Mouse (Mus musculus) olfactory bulb, adult 2 months (tissue): ENCODE data around the gene Dpp4. TPM values are rescaled to one million over a fixed set of nuclear protein-coding genes. Genes with fewer than 3 reads are reported as not detected.

Experiments used
- H3K27ac ChIP-seq: fragments of 200-500 bp; 2 replicates; pipeline ENCODE4 v1.5.1; 2012; ENCODE audit warnings: low read depth, low read length; ENCODE audit not compliant: insufficient read depth
- H3K4me1 ChIP-seq: fragments of 200-500 bp; 2 replicates; pipeline ENCODE4 v1.6.1; 2012; ENCODE audit warnings: low read length; ENCODE audit not compliant: control insufficient read depth, insufficient read depth
- H3K4me3 ChIP-seq: fragments of 200-500 bp; 2 replicates; pipeline ENCODE4 v1.5.1; 2012; ENCODE audit warnings: mild to moderate bottlenecking, low read depth, low read length, moderate library complexity; ENCODE audit not compliant: insufficient read depth
- CTCF ChIP-seq: fragments of 200-500 bp; IDR thresholded peaks from 2 replicates; pipeline ENCODE4 v1.5.1; 2012; ENCODE audit warnings: low read depth, mild to moderate bottlenecking, low read length, moderate library complexity; ENCODE audit not compliant: insufficient read depth
- POLR2A ChIP-seq: fragments of 200-500 bp; IDR thresholded peaks from 2 replicates; pipeline ENCODE4 v1.6.1; 2012; ENCODE audit warnings: mild to moderate bottlenecking, low read depth, low read length, moderate library complexity; ENCODE audit not compliant: insufficient read depth
- WGBS: fragments of 180-500 bp; shearing (Covaris S2); methylation state at CpG from one replicate; pipeline ENCODE4 v1.1.7; 2018; 5-methylcytosine and 5-hydroxymethylcytosine counted together
- polyA plus RNA-seq: library from polyadenylated mRNA; stranded (reverse); fragments of >200 nt; gene quantifications from 2 replicates; pipeline ENCODE4 v1.2.4, GENCODE M21; 2012; ENCODE audit warnings: low replicate concordance; ENCODE audit not compliant: missing spikeins, insufficient read depth, insufficient read length

Dpp4 gene
- not detected in 2 replicates for polyA plus RNA-seq

- no peak within 1 kb of the TSS for H3K27ac ChIP-seq
- TF ChIP-seq POLR2A: no peak
- TF ChIP-seq CTCF: no peak
Measured at GRCm38 (mm10) chr2:62412081-62412821, at the start of gene Dpp4. TSS of gene Dpp4 (minus strand) at chr2:62412231.

GRCm38 (mm10) chr2:62460815-62461450 lies 48.9 kb upstream of the Dpp4 start:
- 76% methylated on average over 12 of the region's 12 CpGs for WGBS
- H3K27ac ChIP-seq: no peak overlapping the region
- TF ChIP-seq POLR2A (no peak), CTCF (no peak)

More at GRCm38 (mm10) chr2:62412081-62412821, at the start of gene Dpp4:
- Histone ChIP-seq H3K4me3 (peak within 1 kb of the TSS; percentile 29), H3K4me1 (peaks cover 8% of the 10 kb centered on the region)
- 56% methylated on average over 13 of the region's 13 CpGs for WGBS

GRCm38 (mm10) chr2:62460231-62460710 lies 48.2 kb upstream of the Dpp4 start:
- 30% methylated on average over 7 of the region's 7 CpGs for WGBS
- no peak overlapping the region for H3K27ac ChIP-seq
- H3K4me1 ChIP-seq: peaks cover 4% of the 10 kb centered on the region; the same call in 1 of the 2 replicates
- TF ChIP-seq CTCF: no peak
- TF ChIP-seq POLR2A: no peak
- no peak overlapping the region for H3K4me3 ChIP-seq

More at GRCm38 (mm10) chr2:62460815-62461450, 48.9 kb upstream of the Dpp4 start:
- Histone ChIP-seq H3K4me1 (peaks cover 4% of the 10 kb centered on the region; the same call in 1 of the 2 replicates), H3K4me3 (no peak overlapping the region)

- Histone ChIP-seq H3K4me1 (peaks cover 4% of the 10 kb centered on the region; the same call in 1 of the 2 replicates), H3K4me3 (no peak overlapping the region), H3K27ac (no peak overlapping the region)
- WGBS: 63% methylated on average over 18 of the region's 18 CpGs
- TF ChIP-seq CTCF: no peak
- no peak for TF ChIP-seq POLR2A
Measured at GRCm38 (mm10) chr2:62459241-62460174, 47.5 kb upstream of the Dpp4 start.

GRCm38 (mm10) chr2:62458070-62458469 lies 46.0 kb upstream of the Dpp4 start:
- Histone ChIP-seq H3K27ac (no peak overlapping the region), H3K4me1 (peaks cover 4% of the 10 kb centered on the region; the same call in 1 of the 2 replicates), H3K4me3 (no peak overlapping the region)
- WGBS: 16% methylated on average over 9 of the region's 9 CpGs
- no peak for TF ChIP-seq CTCF
- TF ChIP-seq POLR2A: no peak

- TF ChIP-seq CTCF: no peak
- Histone ChIP-seq H3K4me1 (peaks cover 4% of the 10 kb centered on the region; the same call in 1 of the 2 replicates), H3K27ac (no peak overlapping the region), H3K4me3 (no peak overlapping the region)
- 89% methylated on average over 11 of the region's 11 CpGs for WGBS
Measured at GRCm38 (mm10) chr2:62454991-62455390, 43.0 kb upstream of the Dpp4 start.

- H3K4me3 ChIP-seq: no peak overlapping the region
- H3K4me1 ChIP-seq: peaks cover 4% of the 10 kb centered on the region; the same call in 1 of the 2 replicates
- TF ChIP-seq CTCF (no peak), POLR2A (no peak)
- no peak overlapping the region for H3K27ac ChIP-seq
- 84% methylated on average over 6 of the region's 6 CpGs for WGBS
Measured at GRCm38 (mm10) chr2:62454033-62454432, 42.0 kb upstream of the Dpp4 start.

- no peak overlapping the region for H3K27ac ChIP-seq
- no peak for TF ChIP-seq CTCF
- no peaks in the 10 kb centered on the region for H3K4me1 ChIP-seq
- no peak overlapping the region for H3K4me3 ChIP-seq
- WGBS: 75% methylated on average over 6 of the region's 6 CpGs
Measured at GRCm38 (mm10) chr2:62450364-62450763, 38.3 kb upstream of the Dpp4 start.
